Mouse (Mus musculus) liver, embryonic 11.5 days (tissue): ENCODE measurements around the gene Gm47969. TPM values are rescaled to one million over a fixed set of nuclear protein-coding genes. Genes with fewer than 3 reads are reported as not detected.

Source experiments
- polyA plus RNA-seq: library from polyadenylated mRNA; unstranded; fragments of >200 nt; fragmentation: Nextera tagmentation; extraction: Ambion mirVana; gene quantifications from 2 replicates; pipeline ENCODE4 v1.2.1, GENCODE M21; 2014

The Gm47969 gene
- polyA plus RNA-seq, 1 experiment from 2014 or later = not detected

Other genes starting within 250 kb of the Gm47969 start
- 47.6 and 58.7 TPM in 2 replicates for gene Agfg1, start 205.4 kb upstream of the Gm47969 start, polyA plus RNA-seq
- gene A030005L19Rik, start 131.6 kb upstream of the Gm47969 start, polyA plus RNA-seq = not detected in 2 replicates
- not detected in 2 replicates for gene A030014E15Rik, start 120.0 kb upstream of the Gm47969 start, polyA plus RNA-seq
- gene Gm6217, start 113.5 kb upstream of the Gm47969 start, polyA plus RNA-seq = not detected in 2 replicates
- not detected in 2 replicates for gene A030003K21Rik, start 101.5 kb upstream of the Gm47969 start, polyA plus RNA-seq
- gene Gm7544, start 88.9 kb upstream of the Gm47969 start, polyA plus RNA-seq = not detected in 2 replicates
- gene Gm47955, start 84.6 kb upstream of the Gm47969 start, polyA plus RNA-seq = not detected in 2 replicates
- gene Gm47959, start 44.4 kb upstream of the Gm47969 start, polyA plus RNA-seq = not detected in 2 replicates
- gene Slc19a3, start 6.5 kb upstream of the Gm47969 start, polyA plus RNA-seq = 0.18 and 0.21 TPM in 2 replicates
- not detected in 2 replicates for gene Krtap28-10, start 2.5 kb upstream of the Gm47969 start, polyA plus RNA-seq
- gene A030005K14Rik, start 14.4 kb downstream of the Gm47969 start, polyA plus RNA-seq = not detected in 2 replicates
- gene Krtap28-13, start 16.0 kb downstream of the Gm47969 start, polyA plus RNA-seq = not detected in 2 replicates
- 0.23 TPM in 1 of 2 replicates, not detected in the other for gene Ccl20, start 71.8 kb downstream of the Gm47969 start, polyA plus RNA-seq
- not detected in 2 replicates for gene Daw1, start 114.8 kb downstream of the Gm47969 start, polyA plus RNA-seq